Mouse (Mus musculus) forebrain, embryonic 12.5 days (tissue): Measurements from ENCODE around the gene Hoxa4. TPM values are rescaled to one million over a fixed set of nuclear protein-coding genes. Genes with fewer than 3 reads are reported as not detected.

ENCODE experiments used
- ATAC-seq: fragments of 200-750 bp; cut with Nextera tagmentation; 2 replicates; pipeline ENCODE4 v1.8.0; 2017; ENCODE audit warnings: moderate TSS enrichment; ENCODE audit not compliant: low FRiP score
- H3K27ac ChIP-seq: fragments of 300-500 bp; sonication (generic); 2 replicates; pipeline ENCODE4 v1.5.1; 2016; ENCODE audit warnings: mild to moderate bottlenecking
- H3K27me3 ChIP-seq: fragments of 300-500 bp; sonication (generic); 2 replicates; pipeline ENCODE4 v1.6.1; 2016; ENCODE audit warnings: mild to moderate bottlenecking
- H3K36me3 ChIP-seq: fragments of 300-500 bp; sonication (generic); replicated peaks from 2 replicates; pipeline ENCODE4 v1.6.1; 2016; ENCODE audit warnings: mild to moderate bottlenecking
- H3K4me1 ChIP-seq: fragments of 300-500 bp; sonication (generic); 2 replicates; pipeline ENCODE4 v1.6.1; 2016
- H3K4me2 ChIP-seq: fragments of 300-500 bp; sonication (generic); 2 replicates; pipeline ENCODE4 v1.6.1; 2016; ENCODE audit warnings: mild to moderate bottlenecking, moderate library complexity
- H3K4me3 ChIP-seq: fragments of 300-500 bp; sonication (generic); replicated peaks from 2 replicates; pipeline ENCODE4 v1.5.1; 2016; ENCODE audit warnings: mild to moderate bottlenecking
- H3K9ac ChIP-seq: fragments of 300-500 bp; sonication (generic); 2 replicates; pipeline ENCODE4 v1.6.1; 2016; ENCODE audit warnings: mild to moderate bottlenecking
- H3K9me3 ChIP-seq: fragments of 300-500 bp; sonication (generic); 2 replicates; pipeline ENCODE4 v1.6.1; 2016
- WGBS: fragments of 180-500 bp; shearing (Covaris S2); methylation state at CpG from one replicate; pipeline ENCODE4 v1.1.7; 2016; 5-methylcytosine and 5-hydroxymethylcytosine counted together
- polyA plus RNA-seq: library from polyadenylated mRNA; unstranded; fragments of >200 nt; fragmentation: Nextera tagmentation; extraction: Ambion mirVana; gene quantifications from 2 replicates; pipeline ENCODE4 v1.2.1, GENCODE M21; 2016

Gene Hoxa4
- polyA plus RNA-seq, 1 experiment from 2014 or later, result not detected

- Histone ChIP-seq H3K9me3 (no peaks in the 10 kb centered on the region), H3K4me3 (no peak overlapping the region), H3K27ac (no peak overlapping the region), H3K9ac (no peak overlapping the region), H3K4me2 (no peak overlapping the region), H3K27me3 (peaks cover 90% of the 10 kb centered on the region), H3K4me1 (no peaks in the 10 kb centered on the region), H3K36me3 (no peaks in the 10 kb centered on the region)
- 1% methylated on average over 65 of the region's 68 CpGs for WGBS
- no peak for ATAC-seq
These were observed 43.0 kb upstream of the Hoxa4 start for GRCm38 (mm10) chr6:52234428-52235140.

- H3K27me3 ChIP-seq, result peaks cover 91% of the 10 kb centered on the region
- H3K27ac ChIP-seq, result no peak overlapping the region
- H3K9ac ChIP-seq, result no peak overlapping the region
- ATAC-seq, result no peak
- 3% methylated on average over 68 of the region's 70 CpGs for WGBS
- H3K4me3 ChIP-seq, result no peak overlapping the region
- no peak overlapping the region for H3K4me2 ChIP-seq
- H3K9me3 ChIP-seq, result no peaks in the 10 kb centered on the region
- H3K36me3 ChIP-seq, result no peaks in the 10 kb centered on the region
- no peaks in the 10 kb centered on the region for H3K4me1 ChIP-seq
These were observed 42.2 kb upstream of the Hoxa4 start for GRCm38 (mm10) chr6:52233546-52234427.

GRCm38 (mm10) chr6:52232984-52233545 lies 41.5 kb upstream of the Hoxa4 start:
- ATAC-seq, result no peak
- Histone ChIP-seq H3K4me1 (no peaks in the 10 kb centered on the region), H3K36me3 (no peaks in the 10 kb centered on the region), H3K9ac (no peak overlapping the region), H3K9me3 (no peaks in the 10 kb centered on the region), H3K4me2 (no peak overlapping the region), H3K4me3 (no peak overlapping the region), H3K27ac (no peak overlapping the region), H3K27me3 (peaks cover 94% of the 10 kb centered on the region)
- WGBS, result 3% methylated on average over 23 of the region's 23 CpGs

- no peak overlapping the region for H3K9ac ChIP-seq
- ATAC-seq, result no peak
- no peaks in the 10 kb centered on the region for H3K9me3 ChIP-seq
- H3K36me3 ChIP-seq, result no peaks in the 10 kb centered on the region
- H3K4me2 ChIP-seq, result no peak overlapping the region
- under 1% methylated on average over 18 of the region's 18 CpGs for WGBS
- H3K27ac ChIP-seq, result no peak overlapping the region
- H3K4me1 ChIP-seq, result no peaks in the 10 kb centered on the region
- H3K4me3 ChIP-seq, result no peak overlapping the region
- peaks cover 94% of the 10 kb centered on the region for H3K27me3 ChIP-seq
These were observed 41.0 kb upstream of the Hoxa4 start for GRCm38 (mm10) chr6:52232568-52232965.

- WGBS, result 1% methylated on average over 18 of the region's 18 CpGs
- no peaks in the 10 kb centered on the region for H3K9me3 ChIP-seq
- peaks cover 94% of the 10 kb centered on the region for H3K27me3 ChIP-seq
- no peak overlapping the region for H3K4me3 ChIP-seq
- H3K27ac ChIP-seq, result no peak overlapping the region
- H3K9ac ChIP-seq, result no peak overlapping the region
- H3K4me1 ChIP-seq, result no peaks in the 10 kb centered on the region
- no peak for ATAC-seq
- H3K36me3 ChIP-seq, result no peaks in the 10 kb centered on the region
- no peak overlapping the region for H3K4me2 ChIP-seq
These were observed 40.5 kb upstream of the Hoxa4 start for GRCm38 (mm10) chr6:52231885-52232567.

- Histone ChIP-seq H3K27me3 (peaks cover 94% of the 10 kb centered on the region), H3K36me3 (no peaks in the 10 kb centered on the region), H3K4me2 (no peak within 1 kb of the TSS), H3K4me1 (no peaks in the 10 kb centered on the region), H3K4me3 (no peak within 1 kb of the TSS), H3K9me3 (no peaks in the 10 kb centered on the region), H3K9ac (no peak within 1 kb of the TSS), H3K27ac (no peak within 1 kb of the TSS)
- ATAC-seq, result no peak
- WGBS, result under 1% methylated on average over 17 of the region's 36 CpGs
These were observed 39.1 kb upstream of the Hoxa4 start, which contains the start of gene Hoxa9 for GRCm38 (mm10) chr6:52230516-52231165. Hoxa9 (minus strand) TSS chr6:52231089.

GRCm38 (mm10) chr6:52229558-52230416 lies 38.2 kb upstream of the Hoxa4 start:
- ATAC-seq, result no peak
- H3K9ac ChIP-seq, result no peak overlapping the region
- under 1% methylated on average over 44 of the region's 44 CpGs for WGBS
- H3K27me3 ChIP-seq, result peaks cover 94% of the 10 kb centered on the region
- no peaks in the 10 kb centered on the region for H3K9me3 ChIP-seq
- no peaks in the 10 kb centered on the region for H3K4me1 ChIP-seq
- H3K4me2 ChIP-seq, result no peak overlapping the region
- no peak overlapping the region for H3K27ac ChIP-seq
- no peak overlapping the region for H3K4me3 ChIP-seq
- no peaks in the 10 kb centered on the region for H3K36me3 ChIP-seq

GRCm38 (mm10) chr6:52228475-52229465 lies 37.2 kb upstream of the Hoxa4 start:
- Histone ChIP-seq H3K4me1 (no peaks in the 10 kb centered on the region), H3K9me3 (no peaks in the 10 kb centered on the region), H3K27ac (no peak overlapping the region), H3K4me2 (no peak overlapping the region), H3K4me3 (no peak overlapping the region), H3K36me3 (no peaks in the 10 kb centered on the region), H3K27me3 (peaks cover 94% of the 10 kb centered on the region), H3K9ac (no peak overlapping the region)
- WGBS, result 1% methylated on average over 38 of the region's 38 CpGs
- no peak for ATAC-seq

- 3% methylated on average over 11 of the region's 11 CpGs for WGBS
- H3K4me3 ChIP-seq, result no peak overlapping the region
These were observed 36.1 kb upstream of the Hoxa4 start for GRCm38 (mm10) chr6:52227470-52228222.

More at GRCm38 (mm10) chr6:52227470-52228222, 36.1 kb upstream of the Hoxa4 start:
- no peak for ATAC-seq
- Histone ChIP-seq H3K27ac (no peak overlapping the region), H3K4me2 (no peak overlapping the region), H3K4me1 (no peaks in the 10 kb centered on the region), H3K9me3 (no peaks in the 10 kb centered on the region), H3K36me3 (no peaks in the 10 kb centered on the region), H3K9ac (no peak overlapping the region), H3K27me3 (peaks cover 93% of the 10 kb centered on the region)
